In the genomic region with DNA sequence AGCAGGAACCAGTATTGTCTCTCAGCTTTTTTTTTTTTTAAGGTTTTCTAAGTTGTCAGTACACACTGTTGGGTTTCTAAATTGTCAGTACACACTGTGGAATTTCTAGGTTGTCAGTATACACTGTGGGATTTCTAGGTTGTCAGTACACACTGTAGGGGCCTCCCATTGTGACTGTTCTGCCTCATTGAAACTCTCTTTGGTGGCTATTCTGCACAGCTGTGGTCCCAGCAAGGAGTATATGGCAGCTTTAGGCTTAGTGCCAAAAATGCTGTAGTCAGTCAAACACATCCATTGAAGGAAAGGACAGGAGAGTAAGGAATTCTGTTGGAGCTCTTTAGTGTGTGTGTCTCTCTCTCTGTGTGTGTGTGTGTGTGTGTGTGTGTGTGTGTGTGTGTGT, we compare ENCODE assay signal across 24 mouse cellular contexts.
A peak's percentile ranks its signal among the peaks of the same experiment; 100 is the strongest.
DNase-seq lines count a peak whose midpoint lies in the region; ATAC-seq and TF ChIP-seq lines count a peak whose summit lies in the region.
"Had no signal": no experiment of that assay in that cellular context is flagged by ENCODE, and none has a peak within 500 bp of the region (broad histone marks: within the 10 kb centered on the region; RNA-seq: fewer than 3 reads in every experiment).

No protein-coding gene starts in this region.

- H3K9ac ChIP-seq in hindbrain, embryonic 13.5 days = no peak overlapping the region
- no peak overlapping the region for H3K9ac ChIP-seq in hindbrain, embryonic 12.5 days
- H3K9ac ChIP-seq in midbrain, embryonic 11.5 days (ENCODE audit: low read length) = no peak overlapping the region
- no peak overlapping the region for H3K9ac ChIP-seq in hindbrain, postnatal 0 days (replicated peaks; ENCODE audit: low read length)
- H3K9ac ChIP-seq: forebrain, postnatal 0 days; hindbrain, embryonic 15.5 days; intestine, embryonic 15.5 days; liver, embryonic 14.5 days; stomach, embryonic 15.5 days had no signal

- no peak for TF ChIP-seq CTCF in hindbrain, postnatal 0 days (IDR thresholded peaks at IDR 0.05; ENCODE audit: low read depth)

- no peaks in the 10 kb centered on the region for H3K27me3 ChIP-seq in hindbrain, embryonic 13.5 days
- H3K27me3 ChIP-seq in hindbrain, embryonic 12.5 days = no peaks in the 10 kb centered on the region
- no peaks in the 10 kb centered on the region for H3K27me3 ChIP-seq in midbrain, embryonic 11.5 days (ENCODE audit: control insufficient read depth, insufficient read depth, low read length)
- no peaks in the 10 kb centered on the region for H3K27me3 ChIP-seq in midbrain, embryonic 10.5 days (ENCODE audit: low read depth, poor library complexity, severe bottlenecking)
- no peaks in the 10 kb centered on the region for H3K27me3 ChIP-seq in hindbrain, postnatal 0 days (ENCODE audit: insufficient read depth, low read length)
- H3K27me3 ChIP-seq: CH12.LX; hindbrain, embryonic 15.5 days; intestine, embryonic 15.5 days; stomach, embryonic 15.5 days had no signal

- no peak overlapping the region for H3K4me2 ChIP-seq in hindbrain, embryonic 13.5 days
- H3K4me2 ChIP-seq in hindbrain, embryonic 12.5 days (replicated peaks) = no peak overlapping the region
- H3K4me2 ChIP-seq in midbrain, embryonic 11.5 days = no peak overlapping the region
- H3K4me2 ChIP-seq in hindbrain, postnatal 0 days (ENCODE audit: low read depth, low read length) = no peak overlapping the region
- H3K4me2 ChIP-seq: hindbrain, embryonic 15.5 days; intestine, embryonic 15.5 days; stomach, embryonic 15.5 days had no signal

- ATAC-seq in hindbrain, embryonic 13.5 days (ENCODE audit: low FRiP score) = 0 out of 2 replicates have a peak, but pooled peaks have one; percentile 52
- ATAC-seq in hindbrain, embryonic 12.5 days (ENCODE audit: low FRiP score) = no peak
- peak; percentile 38; the same call in 1 of the 2 replicates for ATAC-seq in midbrain, embryonic 11.5 days (ENCODE audit: low FRiP score)
- ATAC-seq in hindbrain, postnatal 0 days = peak; percentile 70; the same call in 1 of the 2 replicates
- no peak for ATAC-seq in megakaryocyte-erythroid progenitor cell, adult 5-6 weeks (replicated peaks; ENCODE audit: low FRiP score, low TSS enrichment, poor library complexity, severe bottlenecking)
- ATAC-seq: forebrain, postnatal 0 days; intestine, embryonic 15.5 days had no signal

- no peaks in the 10 kb centered on the region for H3K9me3 ChIP-seq in hindbrain, embryonic 13.5 days
- no peaks in the 10 kb centered on the region for H3K9me3 ChIP-seq in hindbrain, embryonic 12.5 days (replicated peaks)
- H3K9me3 ChIP-seq in midbrain, embryonic 11.5 days (ENCODE audit: control insufficient read depth, low read length) = no peaks in the 10 kb centered on the region
- no peaks in the 10 kb centered on the region for H3K9me3 ChIP-seq in midbrain, embryonic 10.5 days (replicated peaks)
- H3K9me3 ChIP-seq in hindbrain, postnatal 0 days (ENCODE audit: low read length) = no peaks in the 10 kb centered on the region
- H3K9me3 ChIP-seq: hindbrain, embryonic 15.5 days; intestine, embryonic 15.5 days; stomach, embryonic 15.5 days had no signal

- H3K4me1 ChIP-seq in hindbrain, embryonic 13.5 days (replicated peaks) = no peaks in the 10 kb centered on the region
- no peaks in the 10 kb centered on the region for H3K4me1 ChIP-seq in hindbrain, embryonic 12.5 days
- H3K4me1 ChIP-seq in midbrain, embryonic 11.5 days (ENCODE audit: control insufficient read depth, insufficient read depth, low read length) = no peaks in the 10 kb centered on the region
- no peaks in the 10 kb centered on the region for H3K4me1 ChIP-seq in midbrain, embryonic 10.5 days
- no peaks in the 10 kb centered on the region for H3K4me1 ChIP-seq in hindbrain, postnatal 0 days (ENCODE audit: insufficient read depth, low read length)
- H3K4me1 ChIP-seq: hindbrain, embryonic 15.5 days; intestine, embryonic 15.5 days; stomach, embryonic 15.5 days had no signal

- no peak overlapping the region for H3K4me3 ChIP-seq in hindbrain, embryonic 13.5 days
- H3K4me3 ChIP-seq in hindbrain, embryonic 12.5 days = no peak overlapping the region
- H3K4me3 ChIP-seq in midbrain, embryonic 11.5 days (ENCODE audit: low read depth, low read length) = no peak overlapping the region
- H3K4me3 ChIP-seq in midbrain, embryonic 10.5 days = no peak overlapping the region
- no peak overlapping the region for H3K4me3 ChIP-seq in hindbrain, postnatal 0 days (ENCODE audit: low read length)
- H3K4me3 ChIP-seq: hindbrain, embryonic 15.5 days; intestine, embryonic 15.5 days; stomach, embryonic 15.5 days had no signal

- H3K27ac ChIP-seq in hindbrain, embryonic 13.5 days = no peak overlapping the region
- H3K27ac ChIP-seq in hindbrain, embryonic 12.5 days = no peak overlapping the region
- H3K27ac ChIP-seq in midbrain, embryonic 11.5 days (ENCODE audit: low read depth, low read length) = no peak overlapping the region
- H3K27ac ChIP-seq in midbrain, embryonic 10.5 days (replicated peaks) = no peak overlapping the region
- no peak overlapping the region for H3K27ac ChIP-seq in hindbrain, postnatal 0 days
- H3K27ac ChIP-seq: hindbrain, embryonic 15.5 days; intestine, embryonic 15.5 days; kidney, postnatal 0 days; liver, embryonic 14.5 days; stomach, embryonic 15.5 days had no signal

- H3K36me3 ChIP-seq in hindbrain, embryonic 13.5 days = no peaks in the 10 kb centered on the region
- H3K36me3 ChIP-seq in hindbrain, embryonic 12.5 days = no peaks in the 10 kb centered on the region
- no peaks in the 10 kb centered on the region for H3K36me3 ChIP-seq in midbrain, embryonic 11.5 days (ENCODE audit: control insufficient read depth, insufficient read depth, low read length)
- no peaks in the 10 kb centered on the region for H3K36me3 ChIP-seq in midbrain, embryonic 10.5 days
- no peaks in the 10 kb centered on the region for H3K36me3 ChIP-seq in hindbrain, postnatal 0 days (ENCODE audit: insufficient read depth, low read length)
- H3K36me3 ChIP-seq: hindbrain, embryonic 15.5 days; intestine, embryonic 15.5 days; stomach, embryonic 15.5 days had no signal

- peak; percentile 22 to 23 for DNase-seq in cerebellum, postnatal 10 days
- no peak for DNase-seq in cerebellum, adult 9-10 months
- no peak for DNase-seq in midbrain, embryonic 11.5 days (ENCODE audit: low spot score, missing footprints)
- no peak for DNase-seq in midbrain, embryonic 10.5 days (ENCODE audit: low spot score)
- DNase-seq in hindbrain, postnatal 0 days (ENCODE audit: low spot score) = peak; percentile 51
- DNase-seq: adrenal gland, adult 8-10 months; cerebellum, adult 9-11 months; forebrain, postnatal 0 days; heart, postnatal 14 days; kidney, adult 2 months; kidney, postnatal 4 days; layer of hippocampus, postnatal 36 days; liver; lung, adult 2 months; right cerebral cortex, postnatal 25 days had no signal

Comparison
In these comparisons a context has a peak if more than half of its experiments do, and no peak if none do; other contexts are left out.
1. DNase-seq: peak in cerebellum, postnatal 10 days (2 of 2) and hindbrain, postnatal 0 days (single experiment); none in cerebellum, adult 9-10 months (single experiment), midbrain, embryonic 11.5 days (single experiment) and midbrain, embryonic 10.5 days (single experiment).
2. ATAC-seq: peak in hindbrain, embryonic 13.5 days (single experiment), midbrain, embryonic 11.5 days (single experiment) and hindbrain, postnatal 0 days (single experiment); none in hindbrain, embryonic 12.5 days (single experiment) and megakaryocyte-erythroid progenitor cell, adult 5-6 weeks (single experiment).